Mouse (Mus musculus): ENCODE data around the gene Dnaaf3. TPM values are rescaled to one million over a fixed set of nuclear protein-coding genes. Genes with fewer than 3 reads are reported as not detected.
A peak's percentile ranks its signal among the peaks of the same experiment; 100 is the strongest.

Dnaaf3 gene
- polyA plus RNA-seq, 1 experiment from 2014 or later: 1.3 TPM

DNA sequence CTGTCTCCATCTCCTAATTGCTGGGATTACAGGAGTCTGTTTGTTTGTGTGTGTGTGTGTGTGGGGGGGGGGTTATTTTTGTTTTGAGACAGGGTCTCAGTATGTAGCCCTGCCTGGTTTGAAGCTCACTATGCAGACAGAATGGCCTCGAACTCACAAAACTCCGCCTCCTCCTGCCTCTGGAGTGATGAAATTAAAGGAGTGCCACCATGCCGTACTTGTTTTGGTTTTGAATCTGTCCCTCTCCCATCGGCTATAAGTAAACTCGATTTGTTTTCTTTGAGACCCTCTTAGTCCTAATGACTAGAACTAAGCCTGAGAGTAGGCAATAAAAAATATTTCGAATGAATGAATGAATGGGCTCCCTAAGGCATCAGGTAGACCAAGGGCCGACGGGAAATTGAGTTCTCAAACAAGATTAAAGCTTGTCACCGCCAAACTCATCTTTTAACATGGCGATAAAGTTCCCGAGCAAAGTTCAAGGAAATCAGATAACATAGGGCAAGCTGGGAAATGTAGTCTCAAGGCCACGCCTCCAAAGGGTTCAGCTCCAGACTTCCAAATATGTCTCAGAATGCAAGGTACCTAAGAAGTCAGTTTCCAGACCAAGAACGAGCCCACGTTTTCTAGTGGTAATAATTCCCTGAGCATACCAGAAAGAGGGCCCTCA, 29.7 kb downstream of the Dnaaf3 start:
- Histone ChIP-seq H3K27me3 (replicated peaks; ENCODE audit: control insufficient read depth, insufficient read depth, low read length) (no peaks in the 10 kb centered on the region), H3K27ac (ENCODE audit: low read length) (0 out of 2 replicates have a peak overlapping the region, but pooled peaks have one; percentile 18), H3K4me1 (ENCODE audit: control insufficient read depth, insufficient read depth, low read length) (peaks cover 35% of the 10 kb centered on the region), H3K9me3 (ENCODE audit: control insufficient read depth, low read length) (no peaks in the 10 kb centered on the region), H3K4me3 (ENCODE audit: low read length) (peak overlapping the region; percentile 87), H3K9ac (ENCODE audit: low read depth, low read length) (peak overlapping the region; percentile 83; the same call in 1 of the 2 replicates), H3K36me3 (ENCODE audit: control insufficient read depth, insufficient read depth, low read length) (no peaks in the 10 kb centered on the region), H3K4me2 (ENCODE audit: low read depth, low read length) (peak overlapping the region; percentile 59)
- ATAC-seq: peak; percentile 12
- WGBS: 8% methylated on average over 14 of the region's 14 CpGs

DNA sequence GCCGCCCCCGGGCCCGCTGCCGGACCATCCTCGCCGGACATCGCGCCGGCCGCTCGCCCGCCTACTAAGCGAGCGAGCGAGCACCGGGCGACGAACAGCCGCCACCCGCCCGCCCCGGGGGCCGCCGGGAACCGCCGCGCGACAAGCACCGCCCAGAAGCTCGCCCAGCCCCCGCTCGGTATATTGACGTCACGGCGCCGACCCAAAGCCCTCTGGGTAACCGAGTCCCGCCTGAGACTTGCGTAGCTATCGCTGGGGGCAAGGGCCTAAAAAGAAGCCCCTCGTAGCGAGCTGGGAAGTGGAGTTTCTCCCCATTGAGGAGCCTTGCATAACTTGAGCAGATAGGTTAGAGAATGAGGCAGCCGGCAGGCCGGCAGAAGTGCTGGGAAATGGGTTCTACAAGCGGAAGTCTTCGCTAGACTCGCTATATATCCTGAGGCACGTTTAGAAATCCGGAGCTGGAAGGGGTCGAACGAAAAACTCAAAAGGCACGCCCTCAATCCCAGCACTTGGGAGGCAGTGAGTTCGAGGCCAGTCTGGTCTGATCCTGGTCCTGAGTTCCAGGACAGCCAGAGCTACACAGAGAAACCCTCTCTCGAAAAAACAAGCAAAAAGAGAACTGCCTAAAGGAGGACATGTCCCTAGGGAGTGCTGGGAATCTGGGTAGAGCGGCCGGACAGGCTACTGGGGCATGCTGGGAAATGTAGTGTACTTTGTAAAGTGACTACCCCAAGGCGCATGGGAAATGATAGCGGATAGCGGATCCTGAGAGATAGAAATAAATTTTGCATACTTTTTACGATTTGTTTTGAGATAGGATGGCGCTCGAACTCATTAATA, 30.5 kb downstream of the Dnaaf3 start, which contains the start of gene Ppp1r12c:
Gene Ppp1r12c (minus strand): TSS at position 123 of the 840 bp plus-strand sequence.
- ATAC-seq: peak; percentile 93
- Histone ChIP-seq H3K9me3 (ENCODE audit: control insufficient read depth, low read length) (no peaks in the 10 kb centered on the region), H3K4me1 (ENCODE audit: control insufficient read depth, insufficient read depth, low read length) (peaks cover 35% of the 10 kb centered on the region), H3K9ac (ENCODE audit: low read depth, low read length) (peak within 1 kb of the TSS; percentile 83), H3K4me3 (ENCODE audit: low read length) (peak within 1 kb of the TSS; percentile 87), H3K27me3 (replicated peaks; ENCODE audit: control insufficient read depth, insufficient read depth, low read length) (no peaks in the 10 kb centered on the region), H3K36me3 (ENCODE audit: control insufficient read depth, insufficient read depth, low read length) (no peaks in the 10 kb centered on the region), H3K27ac (ENCODE audit: low read length) (peak within 1 kb of the TSS; percentile 97), H3K4me2 (ENCODE audit: low read depth, low read length) (peak within 1 kb of the TSS; percentile 76)
- under 1% methylated on average over 62 of the region's 62 CpGs for WGBS

DNA sequence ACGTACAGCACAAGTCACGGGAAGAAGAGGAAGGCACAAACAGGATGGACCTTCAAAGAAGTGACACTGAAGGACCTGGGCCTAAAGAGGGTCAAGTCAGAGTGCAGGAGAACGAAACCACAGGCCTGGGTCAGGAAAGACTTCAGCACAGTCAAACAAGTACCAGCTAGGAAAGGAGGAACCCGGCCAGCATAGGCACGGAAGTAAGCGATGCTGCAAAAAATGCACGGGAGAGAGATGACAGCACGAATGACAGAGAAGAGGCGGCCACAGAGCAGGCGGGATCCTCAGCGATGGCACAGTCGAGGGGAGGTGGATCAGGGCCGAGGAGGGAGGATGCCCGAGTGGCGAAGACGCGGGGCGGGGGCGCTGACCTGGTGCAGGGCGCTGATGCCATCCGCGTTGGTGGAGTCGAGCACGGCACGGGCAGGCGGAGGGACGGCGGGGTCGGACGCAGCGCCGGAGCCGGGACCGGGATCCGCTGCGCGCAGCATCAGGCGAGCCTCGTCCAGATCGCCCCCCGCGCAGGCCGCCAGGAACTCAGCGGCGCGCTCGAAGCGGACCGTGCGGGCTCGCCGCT, 31.3 kb downstream of the Dnaaf3 start:
- no peaks in the 10 kb centered on the region for H3K27me3 ChIP-seq (replicated peaks; ENCODE audit: control insufficient read depth, insufficient read depth, low read length)
- peak overlapping the region; percentile 76 for H3K4me2 ChIP-seq (ENCODE audit: low read depth, low read length)
- peaks cover 35% of the 10 kb centered on the region for H3K4me1 ChIP-seq (ENCODE audit: control insufficient read depth, insufficient read depth, low read length)
- ATAC-seq: peak; percentile 32
- peak overlapping the region; percentile 83 for H3K9ac ChIP-seq (ENCODE audit: low read depth, low read length)
- peak overlapping the region; percentile 97 for H3K27ac ChIP-seq (ENCODE audit: low read length)
- H3K9me3 ChIP-seq (ENCODE audit: control insufficient read depth, low read length): no peaks in the 10 kb centered on the region
- H3K4me3 ChIP-seq (ENCODE audit: low read length): peak overlapping the region; percentile 87
- under 1% methylated on average over 51 of the region's 52 CpGs for WGBS
- no peaks in the 10 kb centered on the region for H3K36me3 ChIP-seq (ENCODE audit: control insufficient read depth, insufficient read depth, low read length)

DNA sequence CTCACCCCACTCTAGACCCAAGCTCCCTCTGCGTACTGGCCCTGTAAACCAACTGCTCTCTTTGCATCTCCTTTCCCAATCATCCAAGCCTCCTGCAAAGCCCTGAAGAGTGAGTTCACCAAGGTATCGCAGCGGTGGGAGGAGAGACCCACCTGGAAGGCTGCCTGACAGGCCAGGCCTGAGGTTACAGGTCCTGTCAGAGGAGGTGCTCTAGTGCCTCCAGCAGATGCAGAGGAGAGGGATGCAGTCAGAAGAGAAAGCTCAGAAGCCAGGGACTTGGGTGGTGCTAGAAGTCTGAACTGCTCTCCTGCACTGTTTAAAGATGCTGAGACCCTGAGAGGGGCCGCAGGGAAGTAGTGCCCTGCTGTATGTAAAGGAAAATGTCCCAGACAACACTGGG, 33.2 kb downstream of the Dnaaf3 start:
- peak overlapping the region; percentile 76 for H3K4me2 ChIP-seq (ENCODE audit: low read depth, low read length)
- peak overlapping the region; percentile 83 for H3K9ac ChIP-seq (ENCODE audit: low read depth, low read length)
- H3K4me1 ChIP-seq (ENCODE audit: control insufficient read depth, insufficient read depth, low read length): peaks cover 35% of the 10 kb centered on the region
- H3K9me3 ChIP-seq (ENCODE audit: control insufficient read depth, low read length): no peaks in the 10 kb centered on the region
- peak overlapping the region; percentile 35 for H3K27ac ChIP-seq (ENCODE audit: low read length)
- peak overlapping the region; percentile 87 for H3K4me3 ChIP-seq (ENCODE audit: low read length)
- no peaks in the 10 kb centered on the region for H3K27me3 ChIP-seq (replicated peaks; ENCODE audit: control insufficient read depth, insufficient read depth, low read length)
- WGBS: 87% methylated on average over 4 of the region's 4 CpGs
- ATAC-seq: no peak
- no peaks in the 10 kb centered on the region for H3K36me3 ChIP-seq (ENCODE audit: control insufficient read depth, insufficient read depth, low read length)

GRCm38 (mm10) chr7:4498251-4498650, 34.0 kb downstream of the Dnaaf3 start:
- peak; percentile 11 for ATAC-seq
- Histone ChIP-seq H3K4me2 (ENCODE audit: low read depth, low read length) (peak overlapping the region; percentile 32), H3K27me3 (replicated peaks; ENCODE audit: control insufficient read depth, insufficient read depth, low read length) (no peaks in the 10 kb centered on the region), H3K4me3 (ENCODE audit: low read length) (peak overlapping the region; percentile 13; the same call in 1 of the 2 replicates), H3K9me3 (ENCODE audit: control insufficient read depth, low read length) (no peaks in the 10 kb centered on the region), H3K9ac (ENCODE audit: low read depth, low read length) (peak overlapping the region; percentile 52), H3K36me3 (ENCODE audit: control insufficient read depth, insufficient read depth, low read length) (no peaks in the 10 kb centered on the region), H3K27ac (ENCODE audit: low read length) (peak overlapping the region; percentile 43), H3K4me1 (ENCODE audit: control insufficient read depth, insufficient read depth, low read length) (peaks cover 36% of the 10 kb centered on the region)
- WGBS: 22% methylated on average over 9 of the region's 9 CpGs

DNA sequence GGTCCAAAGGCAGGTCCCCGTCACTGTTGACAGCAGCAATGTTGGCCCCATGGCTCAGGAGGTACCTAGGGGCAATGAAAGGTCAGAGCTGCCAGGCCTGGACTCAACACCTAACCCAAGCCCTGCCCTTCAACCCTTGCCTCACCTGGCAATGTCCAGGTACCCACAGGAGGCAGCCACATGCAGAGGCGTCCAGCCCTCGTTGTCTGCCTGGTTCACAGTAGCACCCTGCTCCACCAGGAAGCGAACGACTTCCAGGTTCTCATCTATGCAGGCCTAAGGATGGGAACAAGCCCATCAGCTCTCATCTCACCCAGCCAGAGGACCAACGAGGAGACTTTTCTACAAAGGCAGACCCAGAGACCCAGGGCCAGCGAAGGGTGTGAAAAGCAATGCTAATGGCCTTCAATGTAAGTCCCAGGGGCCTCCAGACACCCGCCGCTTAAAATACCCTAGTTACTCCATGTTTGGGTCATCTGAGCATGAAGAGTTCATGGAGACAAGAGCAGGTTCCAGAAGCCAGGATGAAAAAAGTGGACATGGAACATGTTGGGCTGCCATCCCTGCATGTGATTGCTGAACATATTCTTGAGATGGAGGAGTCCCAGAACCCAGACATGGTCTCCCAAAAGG, 34.9 kb downstream of the Dnaaf3 start:
- H3K4me1 ChIP-seq (ENCODE audit: control insufficient read depth, insufficient read depth, low read length): peaks cover 44% of the 10 kb centered on the region
- 0 out of 2 replicates have a peak overlapping the region, but pooled peaks have one; percentile 43 for H3K27ac ChIP-seq (ENCODE audit: low read length)
- H3K36me3 ChIP-seq (ENCODE audit: control insufficient read depth, insufficient read depth, low read length): no peaks in the 10 kb centered on the region
- no peak overlapping the region for H3K4me3 ChIP-seq (ENCODE audit: low read length)
- peak overlapping the region; percentile 32 for H3K4me2 ChIP-seq (ENCODE audit: low read depth, low read length)
- H3K27me3 ChIP-seq (replicated peaks; ENCODE audit: control insufficient read depth, insufficient read depth, low read length): no peaks in the 10 kb centered on the region
- no peak for ATAC-seq
- 96% methylated on average over 9 of the region's 9 CpGs for WGBS
- H3K9ac ChIP-seq (ENCODE audit: low read depth, low read length): no peak overlapping the region
- H3K9me3 ChIP-seq (ENCODE audit: control insufficient read depth, low read length): no peaks in the 10 kb centered on the region

- Histone ChIP-seq H3K4me1 (ENCODE audit: control insufficient read depth, insufficient read depth, low read length) (peaks cover 42% of the 10 kb centered on the region), H3K9me3 (ENCODE audit: control insufficient read depth, low read length) (no peaks in the 10 kb centered on the region), H3K9ac (ENCODE audit: low read depth, low read length) (no peak overlapping the region), H3K36me3 (ENCODE audit: control insufficient read depth, insufficient read depth, low read length) (no peaks in the 10 kb centered on the region), H3K27me3 (replicated peaks; ENCODE audit: control insufficient read depth, insufficient read depth, low read length) (no peaks in the 10 kb centered on the region), H3K4me2 (ENCODE audit: low read depth, low read length) (no peak overlapping the region), H3K27ac (ENCODE audit: low read length) (no peak overlapping the region), H3K4me3 (ENCODE audit: low read length) (no peak overlapping the region)
- WGBS: 94% methylated on average over 3 of the region's 3 CpGs
- no peak for ATAC-seq
These were observed 35.8 kb downstream of the Dnaaf3 start for GRCm38 (mm10) chr7:4496468-4496867.

- Histone ChIP-seq H3K4me2 (ENCODE audit: low read depth, low read length) (no peak overlapping the region), H3K4me3 (ENCODE audit: low read length) (no peak overlapping the region), H3K36me3 (ENCODE audit: control insufficient read depth, insufficient read depth, low read length) (0 out of 2 replicates have a peak, but pooled peaks cover 3% of the 10 kb centered on the region), H3K27me3 (replicated peaks; ENCODE audit: control insufficient read depth, insufficient read depth, low read length) (no peaks in the 10 kb centered on the region), H3K4me1 (ENCODE audit: control insufficient read depth, insufficient read depth, low read length) (peaks cover 27% of the 10 kb centered on the region), H3K27ac (ENCODE audit: low read length) (no peak overlapping the region), H3K9ac (ENCODE audit: low read depth, low read length) (no peak overlapping the region), H3K9me3 (ENCODE audit: control insufficient read depth, low read length) (no peaks in the 10 kb centered on the region)
- no peak for ATAC-seq
- WGBS: 59% methylated on average over 1 of the region's 1 CpGs
These were observed 38.3 kb downstream of the Dnaaf3 start for GRCm38 (mm10) chr7:4493991-4494390.

Measured in intestine, embryonic 16.5 days (tissue).